Mouse (Mus musculus) liver, embryonic 14.5 days (tissue): ENCODE results near the gene Ceacam2.

Experiments
- CTCF ChIP-seq: IDR thresholded peaks from 2 replicates; pipeline ENCODE4 v1.5.1; 2016; ENCODE audit warnings: antibody characterized with exemption, low read depth, control low read depth
- EP300 ChIP-seq: IDR thresholded peaks from 2 replicates; pipeline ENCODE4 v1.6.1; 2016; ENCODE audit warnings: antibody characterized with exemption, low read depth

DNA sequence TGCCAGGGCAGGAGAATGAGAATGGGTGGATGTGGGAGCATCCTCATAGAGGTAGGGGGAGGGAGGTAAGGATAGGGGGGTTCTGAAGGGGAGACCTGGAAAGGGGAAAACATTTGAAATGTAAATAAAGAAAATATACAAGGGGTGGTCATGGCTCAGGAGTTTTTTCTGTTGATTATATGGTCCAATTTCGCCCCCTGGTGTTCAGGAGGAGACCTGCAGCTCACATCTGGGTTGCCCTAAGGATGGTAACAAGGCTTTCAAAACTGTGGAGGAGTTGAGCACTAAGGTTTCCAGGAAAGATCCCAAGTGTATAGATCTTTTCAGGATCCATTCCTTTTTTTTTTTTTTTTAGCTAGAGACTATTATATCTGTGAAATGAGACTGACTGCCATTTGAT lies 60.2 kb downstream of the Ceacam2 start:
- peak; percentile 61 for TF ChIP-seq CTCF
- no peak for TF ChIP-seq EP300
